Mouse (Mus musculus): ENCODE measurements around the gene Ephb1.

DNA sequence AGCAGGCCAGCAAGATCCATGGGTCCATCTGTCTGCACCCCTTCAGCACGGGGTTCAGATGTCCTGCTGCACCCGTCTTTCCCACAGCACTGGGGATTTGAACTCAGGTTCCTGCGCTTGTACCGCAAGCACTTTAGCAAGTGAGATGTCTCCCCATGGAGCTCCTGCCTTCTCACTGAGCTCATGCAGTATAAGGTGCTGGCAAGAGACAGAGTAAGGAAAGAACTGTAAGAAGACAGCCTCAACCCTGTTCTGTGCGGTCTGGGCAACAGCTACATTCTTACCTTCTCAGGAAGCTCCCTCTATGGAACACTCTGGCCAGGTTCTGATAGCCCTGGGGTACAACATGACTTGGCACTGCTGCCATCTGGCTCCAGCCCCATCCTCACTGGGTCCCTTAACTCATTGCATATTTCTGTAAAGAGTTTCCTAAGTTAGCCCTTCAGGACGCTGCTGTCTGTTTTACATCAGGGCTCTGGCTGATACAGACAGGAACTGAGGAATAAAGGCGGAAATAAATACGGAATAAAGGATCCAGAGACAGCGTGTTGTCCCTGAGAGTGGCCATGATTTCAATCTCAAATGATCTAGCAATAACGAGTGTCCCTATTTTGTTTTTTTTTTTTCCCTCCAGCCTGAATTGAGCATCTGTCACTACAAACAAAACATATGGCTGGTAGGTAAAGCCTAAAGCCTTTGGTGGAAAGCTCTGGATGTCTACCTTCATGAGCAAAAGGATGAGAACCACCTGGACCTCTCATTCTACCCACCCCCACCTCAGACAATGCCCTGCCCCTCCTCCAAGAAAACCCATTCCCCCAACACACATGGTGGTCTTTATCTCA, 10.2 kb downstream of the Ephb1 start:
- TF ChIP-seq POLR2A (IDR thresholded peaks at IDR 0.05; ENCODE audit: low read depth, low read length) (no peak), CTCF (conservative IDR thresholded peaks at IDR 0.05; ENCODE audit: insufficient read depth, insufficient read length, low read depth, low read length) (no peak)
